Mouse (Mus musculus): Measurements from ENCODE around the gene Pla2g5. TPM values are rescaled to one million over a fixed set of nuclear protein-coding genes. Genes with fewer than 3 reads are reported as not detected.
"Not testable (repeated sequence)": the region's sequence is repeated elsewhere in the genome, so short reads cannot be mapped to it uniquely, and the experiment has no call there.

The Pla2g5 gene
- polyA plus RNA-seq (2014; fragmentation: Nextera tagmentation; extraction: Ambion mirVana) = 0.23 and 0.87 TPM in 2 replicates

DNA sequence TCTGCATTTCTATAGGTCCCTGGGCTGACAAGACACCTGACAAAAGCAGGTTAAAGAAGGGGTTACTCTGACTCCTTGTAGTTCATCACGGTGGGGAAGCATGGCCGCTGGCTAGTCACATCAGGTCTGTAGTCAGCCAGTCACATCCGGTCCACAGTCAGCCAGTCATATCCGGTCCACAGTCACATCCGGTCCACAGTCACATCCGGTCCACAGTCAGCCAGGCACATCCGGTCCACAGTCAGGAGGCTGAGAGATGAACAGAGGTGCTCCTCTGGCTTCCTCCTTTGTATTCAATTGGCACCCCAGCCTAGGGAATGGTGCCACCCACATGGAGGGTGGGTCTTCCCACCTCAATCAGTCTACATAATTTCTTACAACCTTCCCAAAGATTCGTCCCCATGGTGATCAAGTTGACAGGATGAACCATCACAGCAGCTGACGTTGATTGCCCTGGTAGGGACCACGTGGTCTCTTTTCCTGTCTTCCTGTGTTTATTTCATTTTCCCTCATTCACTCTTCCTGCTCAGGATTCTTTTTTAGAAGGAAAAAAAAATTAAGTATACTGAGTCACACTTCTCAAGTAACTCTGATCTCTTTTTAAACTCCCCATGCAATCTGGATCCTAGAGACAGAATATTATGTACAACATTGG is at the start of gene Pla2g5:
Gene Pla2g5 (minus strand): TSS at position 139 of the 655 bp plus-strand sequence.
- 78% methylated on average over 10 of the region's 10 CpGs for WGBS
- Histone ChIP-seq H3K27ac (replicated peaks; ENCODE audit: low read depth, low read length) (no peak within 1 kb of the TSS), H3K4me1 (ENCODE audit: control insufficient read depth, insufficient read depth, low read length) (no peaks in the 10 kb centered on the region), H3K4me2 (ENCODE audit: low read length) (no peak within 1 kb of the TSS), H3K27me3 (ENCODE audit: control insufficient read depth, insufficient read depth, low read length) (no peaks in the 10 kb centered on the region), H3K4me3 (replicated peaks; ENCODE audit: low read depth, low read length) (no peak within 1 kb of the TSS), H3K9me3 (ENCODE audit: control insufficient read depth, low read length) (no peaks in the 10 kb centered on the region), H3K9ac (replicated peaks; ENCODE audit: low read length) (no peak within 1 kb of the TSS), H3K36me3 (ENCODE audit: control insufficient read depth, insufficient read depth, low read length) (no peaks in the 10 kb centered on the region)
- DNase-seq (no peak), ATAC-seq (ENCODE audit: low FRiP score, low TSS enrichment) (no peak)

DNA sequence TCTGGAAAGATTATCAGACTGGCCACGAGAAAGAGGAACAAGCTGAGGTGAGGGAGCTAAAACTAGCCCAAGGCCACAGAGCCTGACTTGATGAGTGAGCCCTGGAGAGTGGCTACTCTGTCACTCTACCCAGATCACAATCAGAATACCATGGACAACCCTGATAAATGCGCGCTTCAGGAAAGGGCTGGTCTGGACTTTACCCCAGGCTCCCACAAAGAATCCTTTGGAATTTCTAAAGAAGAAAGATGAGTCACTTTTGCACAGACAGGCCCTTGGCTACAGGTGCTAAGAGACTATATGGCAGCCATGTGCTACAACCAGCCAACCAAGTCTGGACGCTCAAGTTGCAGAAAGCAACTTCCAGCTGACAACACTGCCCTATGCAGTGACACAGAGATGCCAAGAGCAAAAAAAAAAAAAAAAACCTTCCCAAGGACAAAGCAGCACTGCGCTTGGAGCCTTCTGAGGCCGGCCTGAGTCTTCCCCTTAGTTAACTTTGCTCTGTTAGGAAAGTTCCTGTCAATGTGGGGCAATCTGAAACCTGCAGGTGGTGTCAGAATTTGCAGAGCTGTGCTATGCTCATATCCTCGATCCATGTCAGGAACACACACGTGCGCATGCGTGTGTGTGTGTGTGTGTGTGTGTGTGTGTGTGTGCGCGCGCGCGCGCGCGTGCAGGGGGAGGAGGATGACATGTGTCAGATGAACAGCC is 42.5 kb upstream of the Pla2g5 start:
- DNase-seq = no peak
- H3K27me3 ChIP-seq (ENCODE audit: control insufficient read depth, insufficient read depth, low read length) = no peaks in the 10 kb centered on the region
- H3K9me3 ChIP-seq (ENCODE audit: control insufficient read depth, low read length) = no peaks in the 10 kb centered on the region
- no peak overlapping the region for H3K27ac ChIP-seq (replicated peaks; ENCODE audit: low read depth, low read length)
- ATAC-seq (ENCODE audit: low FRiP score, low TSS enrichment) = no peak
- no peak overlapping the region for H3K4me3 ChIP-seq (replicated peaks; ENCODE audit: low read depth, low read length)
- WGBS = 96% methylated on average over 18 of the region's 18 CpGs
- no peak overlapping the region for H3K4me2 ChIP-seq (ENCODE audit: low read length)
- H3K4me1 ChIP-seq (ENCODE audit: control insufficient read depth, insufficient read depth, low read length) = 0 out of 2 replicates have a peak, but pooled peaks cover 4% of the 10 kb centered on the region
- no peak overlapping the region for H3K9ac ChIP-seq (replicated peaks; ENCODE audit: low read length)
- peaks cover 79% of the 10 kb centered on the region for H3K36me3 ChIP-seq (ENCODE audit: control insufficient read depth, insufficient read depth, low read length)

DNA sequence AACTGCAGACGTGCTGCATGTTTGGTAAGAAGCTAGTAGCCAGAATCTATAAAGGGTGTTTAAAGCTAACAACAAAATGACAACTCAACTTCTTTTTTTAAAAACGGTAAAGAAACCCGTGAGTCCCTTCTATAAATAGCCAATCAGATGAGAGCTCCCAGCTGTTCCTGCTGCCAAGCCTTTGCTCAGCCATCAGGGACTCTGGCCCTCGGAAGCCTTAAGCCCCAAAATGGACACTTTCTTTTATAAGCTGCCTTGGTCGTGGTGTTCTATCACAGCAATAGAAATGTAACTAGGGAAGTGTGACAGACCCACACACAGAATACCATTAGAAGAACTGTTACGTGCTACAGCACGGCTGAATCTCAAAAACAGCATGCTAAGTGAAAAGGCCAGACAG is 36.1 kb upstream of the Pla2g5 start:
- Histone ChIP-seq H3K36me3 (ENCODE audit: control insufficient read depth, insufficient read depth, low read length) (peaks cover 89% of the 10 kb centered on the region), H3K27me3 (ENCODE audit: control insufficient read depth, insufficient read depth, low read length) (no peaks in the 10 kb centered on the region), H3K9ac (replicated peaks; ENCODE audit: low read length) (no peak overlapping the region), H3K4me2 (ENCODE audit: low read length) (no peak overlapping the region), H3K27ac (replicated peaks; ENCODE audit: low read depth, low read length) (no peak overlapping the region), H3K9me3 (ENCODE audit: control insufficient read depth, low read length) (no peaks in the 10 kb centered on the region), H3K4me3 (replicated peaks; ENCODE audit: low read depth, low read length) (no peak overlapping the region), H3K4me1 (ENCODE audit: control insufficient read depth, insufficient read depth, low read length) (no peaks in the 10 kb centered on the region)
- ATAC-seq (ENCODE audit: low FRiP score, low TSS enrichment) (no peak), DNase-seq (no peak)
- WGBS = 77% methylated on average over 7 of the region's 7 CpGs

DNA sequence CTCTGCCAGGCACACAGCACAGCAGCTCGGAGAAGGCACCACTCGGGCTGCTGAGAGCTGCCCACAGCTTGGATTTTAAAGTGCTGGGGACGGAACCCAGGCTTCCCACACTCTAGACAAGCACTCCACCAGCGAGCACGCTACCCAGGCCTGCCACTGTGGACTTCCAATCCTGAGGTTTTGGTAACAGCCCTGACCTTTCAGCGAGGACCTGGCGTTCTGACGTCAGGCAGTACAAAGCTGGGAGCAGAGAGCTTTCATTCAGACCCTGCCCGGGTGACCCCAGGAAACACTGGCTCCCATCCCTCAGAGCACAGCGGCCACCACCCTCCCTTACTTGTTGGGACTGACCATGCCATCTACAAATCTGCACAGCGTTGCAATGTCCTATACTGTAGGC is 30.5 kb upstream of the Pla2g5 start:
- not testable (repeated sequence) for H3K9ac ChIP-seq (replicated peaks; ENCODE audit: low read length); DNase-seq; H3K27me3 ChIP-seq (ENCODE audit: control insufficient read depth, insufficient read depth, low read length); H3K27ac ChIP-seq (replicated peaks; ENCODE audit: low read depth, low read length); H3K4me1 ChIP-seq (ENCODE audit: control insufficient read depth, insufficient read depth, low read length); H3K9me3 ChIP-seq (ENCODE audit: control insufficient read depth, low read length); H3K4me3 ChIP-seq (replicated peaks; ENCODE audit: low read depth, low read length); ATAC-seq (ENCODE audit: low FRiP score, low TSS enrichment); H3K4me2 ChIP-seq (ENCODE audit: low read length)
- peaks cover 68% of the 10 kb centered on the region for H3K36me3 ChIP-seq (ENCODE audit: control insufficient read depth, insufficient read depth, low read length)
- WGBS = 90% methylated on average over 11 of the region's 11 CpGs

DNA sequence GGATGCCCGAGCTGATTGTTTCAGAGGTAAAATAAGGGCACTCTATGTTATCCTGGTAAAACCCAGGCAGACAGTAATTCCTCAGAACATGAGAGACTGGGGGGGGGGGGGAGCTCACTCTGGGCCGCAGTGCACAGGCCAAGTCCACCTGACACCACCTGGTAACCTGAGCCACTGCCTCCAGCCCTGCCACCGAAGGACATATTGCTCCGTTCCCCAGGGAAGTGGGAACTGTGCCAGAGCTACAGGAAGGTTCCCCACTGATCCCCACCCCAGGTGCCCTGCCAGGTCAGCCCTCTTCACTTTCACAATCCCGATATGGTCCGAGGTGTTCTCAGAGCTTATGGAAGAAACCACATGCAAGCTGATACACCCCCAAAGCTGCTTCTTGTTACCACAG is 29.4 kb upstream of the Pla2g5 start:
- DNase-seq (no peak), ATAC-seq (ENCODE audit: low FRiP score, low TSS enrichment) (no peak)
- H3K4me3 ChIP-seq (replicated peaks; ENCODE audit: low read depth, low read length) = no peak overlapping the region
- H3K4me2 ChIP-seq (ENCODE audit: low read length) = no peak overlapping the region
- H3K9me3 ChIP-seq (ENCODE audit: control insufficient read depth, low read length) = no peaks in the 10 kb centered on the region
- H3K36me3 ChIP-seq (ENCODE audit: control insufficient read depth, insufficient read depth, low read length) = peaks cover 60% of the 10 kb centered on the region
- no peaks in the 10 kb centered on the region for H3K27me3 ChIP-seq (ENCODE audit: control insufficient read depth, insufficient read depth, low read length)
- no peak overlapping the region for H3K9ac ChIP-seq (replicated peaks; ENCODE audit: low read length)
- no peaks in the 10 kb centered on the region for H3K4me1 ChIP-seq (ENCODE audit: control insufficient read depth, insufficient read depth, low read length)
- H3K27ac ChIP-seq (replicated peaks; ENCODE audit: low read depth, low read length) = no peak overlapping the region
- WGBS = 93% methylated on average over 6 of the region's 6 CpGs

DNA sequence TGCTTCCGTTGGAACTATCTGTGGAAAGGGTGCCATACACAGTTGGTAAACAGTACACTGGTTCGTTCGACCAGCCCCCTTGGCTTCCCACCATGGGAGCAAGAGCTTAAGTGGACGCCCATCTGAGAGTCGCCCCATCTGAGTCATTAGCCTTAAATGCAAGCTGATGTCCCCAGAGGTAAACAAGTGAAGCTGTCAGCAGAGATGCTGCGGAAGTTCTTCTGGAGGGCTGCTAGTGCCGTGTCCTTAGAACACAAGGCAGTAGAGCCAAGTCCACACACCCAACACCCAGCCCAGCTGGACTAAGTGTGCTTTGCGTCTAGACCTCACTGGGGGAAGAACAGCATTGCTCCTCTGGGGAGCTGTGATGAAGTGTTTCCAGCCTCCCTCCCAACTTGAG is 26.4 kb upstream of the Pla2g5 start:
- no peak overlapping the region for H3K4me2 ChIP-seq (ENCODE audit: low read length)
- H3K27ac ChIP-seq (replicated peaks; ENCODE audit: low read depth, low read length) = peak overlapping the region; percentile 45
- H3K4me3 ChIP-seq (replicated peaks; ENCODE audit: low read depth, low read length) = no peak overlapping the region
- DNase-seq (no peak), ATAC-seq (ENCODE audit: low FRiP score, low TSS enrichment) (no peak)
- no peaks in the 10 kb centered on the region for H3K4me1 ChIP-seq (ENCODE audit: control insufficient read depth, insufficient read depth, low read length)
- H3K36me3 ChIP-seq (ENCODE audit: control insufficient read depth, insufficient read depth, low read length) = peaks cover 32% of the 10 kb centered on the region
- no peaks in the 10 kb centered on the region for H3K27me3 ChIP-seq (ENCODE audit: control insufficient read depth, insufficient read depth, low read length)
- 79% methylated on average over 8 of the region's 8 CpGs for WGBS
- H3K9me3 ChIP-seq (ENCODE audit: control insufficient read depth, low read length) = no peaks in the 10 kb centered on the region
- H3K9ac ChIP-seq (replicated peaks; ENCODE audit: low read length) = no peak overlapping the region

DNA sequence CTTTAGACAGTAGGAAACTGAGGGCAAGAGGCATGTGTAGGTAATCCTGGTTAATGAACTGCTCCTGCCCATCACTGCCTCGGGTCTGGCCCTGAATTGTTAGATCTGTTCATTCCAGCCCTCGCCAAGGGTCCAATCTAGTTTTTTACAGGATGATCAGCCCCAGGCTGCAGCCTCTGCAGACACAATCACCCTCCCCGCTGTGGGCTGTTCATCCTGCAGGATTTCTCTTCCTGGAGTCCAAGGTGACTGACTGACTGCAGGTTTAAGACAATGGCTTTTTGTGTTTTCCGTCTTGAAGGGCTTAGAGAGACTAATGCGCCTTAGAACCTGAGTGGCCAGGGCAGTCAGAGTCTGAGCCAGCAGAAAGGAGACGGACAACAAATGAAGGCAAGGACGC is 25.9 kb upstream of the Pla2g5 start:
- Histone ChIP-seq H3K27ac (replicated peaks; ENCODE audit: low read depth, low read length) (peak overlapping the region; percentile 45), H3K4me3 (replicated peaks; ENCODE audit: low read depth, low read length) (no peak overlapping the region), H3K4me2 (ENCODE audit: low read length) (no peak overlapping the region), H3K36me3 (ENCODE audit: control insufficient read depth, insufficient read depth, low read length) (peaks cover 27% of the 10 kb centered on the region), H3K4me1 (ENCODE audit: control insufficient read depth, insufficient read depth, low read length) (no peaks in the 10 kb centered on the region), H3K9ac (replicated peaks; ENCODE audit: low read length) (no peak overlapping the region), H3K27me3 (ENCODE audit: control insufficient read depth, insufficient read depth, low read length) (no peaks in the 10 kb centered on the region), H3K9me3 (ENCODE audit: control insufficient read depth, low read length) (no peaks in the 10 kb centered on the region)
- WGBS = 36% methylated on average over 7 of the region's 7 CpGs
- DNase-seq = no peak
- no peak for ATAC-seq (ENCODE audit: low FRiP score, low TSS enrichment)

DNA sequence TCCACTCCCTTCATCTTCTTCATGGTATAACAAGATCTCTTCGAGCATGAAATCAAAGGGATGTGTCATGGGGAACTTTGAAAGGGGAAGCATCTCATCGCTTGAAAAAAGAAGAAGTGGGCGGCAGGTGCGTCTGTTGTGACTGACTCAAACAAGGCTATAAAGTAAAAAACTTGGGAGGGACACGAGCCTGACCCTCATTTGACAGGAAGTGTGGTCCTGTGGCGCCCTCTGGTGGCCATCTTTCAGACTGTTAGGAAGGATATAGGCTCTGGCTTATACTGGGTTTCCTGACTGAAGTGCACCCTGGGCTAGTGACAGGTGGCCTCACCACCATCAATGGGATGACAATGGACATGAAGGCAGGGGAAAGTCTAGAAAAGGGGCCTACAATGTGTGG is 21.0 kb upstream of the Pla2g5 start:
- Histone ChIP-seq H3K36me3 (ENCODE audit: control insufficient read depth, insufficient read depth, low read length) (no peaks in the 10 kb centered on the region), H3K4me2 (ENCODE audit: low read length) (no peak overlapping the region), H3K4me3 (replicated peaks; ENCODE audit: low read depth, low read length) (no peak overlapping the region), H3K27me3 (ENCODE audit: control insufficient read depth, insufficient read depth, low read length) (no peaks in the 10 kb centered on the region), H3K9me3 (ENCODE audit: control insufficient read depth, low read length) (no peaks in the 10 kb centered on the region), H3K27ac (replicated peaks; ENCODE audit: low read depth, low read length) (no peak overlapping the region), H3K4me1 (ENCODE audit: control insufficient read depth, insufficient read depth, low read length) (no peaks in the 10 kb centered on the region), H3K9ac (replicated peaks; ENCODE audit: low read length) (no peak overlapping the region)
- ATAC-seq (ENCODE audit: low FRiP score, low TSS enrichment) (no peak), DNase-seq (peak; percentile 90)
- WGBS = 8% methylated on average over 6 of the region's 6 CpGs

DNA sequence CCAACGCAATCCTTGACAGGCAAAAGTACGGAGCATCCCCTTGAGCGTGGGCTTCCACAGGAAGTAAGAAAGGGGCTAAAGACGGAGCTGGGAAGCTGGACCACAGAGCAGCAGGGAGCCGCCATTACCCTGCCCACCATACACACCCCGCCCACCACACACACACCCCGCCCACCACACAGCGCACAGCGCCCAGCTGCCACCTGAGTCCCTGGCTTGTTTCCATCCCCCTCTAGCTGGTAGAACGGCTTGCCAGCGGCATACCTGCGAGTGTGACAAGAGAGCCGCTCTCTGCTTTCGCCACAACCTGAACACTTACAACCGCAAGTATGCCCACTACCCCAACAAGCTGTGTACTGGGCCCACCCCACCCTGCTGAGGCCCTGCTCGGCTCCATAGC is 18.9 kb upstream of the Pla2g5 start:
- H3K27ac ChIP-seq (replicated peaks; ENCODE audit: low read depth, low read length) = no peak overlapping the region
- no peaks in the 10 kb centered on the region for H3K27me3 ChIP-seq (ENCODE audit: control insufficient read depth, insufficient read depth, low read length)
- H3K9me3 ChIP-seq (ENCODE audit: control insufficient read depth, low read length) = no peaks in the 10 kb centered on the region
- no peaks in the 10 kb centered on the region for H3K36me3 ChIP-seq (ENCODE audit: control insufficient read depth, insufficient read depth, low read length)
- ATAC-seq (ENCODE audit: low FRiP score, low TSS enrichment) (no peak), DNase-seq (peak; percentile 31)
- WGBS = 14% methylated on average over 16 of the region's 16 CpGs
- peak overlapping the region; percentile 33 for H3K4me2 ChIP-seq (ENCODE audit: low read length)
- H3K4me1 ChIP-seq (ENCODE audit: control insufficient read depth, insufficient read depth, low read length) = no peaks in the 10 kb centered on the region
- H3K4me3 ChIP-seq (replicated peaks; ENCODE audit: low read depth, low read length) = no peak overlapping the region
- peak overlapping the region; percentile 9; the same call in 1 of the 2 replicates for H3K9ac ChIP-seq (replicated peaks; ENCODE audit: low read length)
